Mouse (Mus musculus) heart, embryonic 14.5 days (tissue): Measurements from ENCODE around the gene Cpne6. TPM values are rescaled to one million over a fixed set of nuclear protein-coding genes. Genes with fewer than 3 reads are reported as not detected.

Experiments
- ATAC-seq: fragments of 200-750 bp; cut with Nextera tagmentation; 2 replicates; pipeline ENCODE4 v1.8.0; 2017; ENCODE audit warnings: low read depth, moderate TSS enrichment; ENCODE audit not compliant: insufficient number of reproducible peaks, insufficient read depth, low FRiP score
- H3K27ac ChIP-seq, 2 experiments: fragments of 200-500 bp in 1 of 2; fragments of 300-500 bp in 1 of 2; sonication (generic) in 1 of 2; replicated peaks in 1 of 2; 2 replicates each; pipeline ENCODE4 v1.5.1; 2012 to 2014; ENCODE audit warnings: low read depth in 2 of 2, low read length in 2 of 2, control low read depth in 1 of 2, mild to moderate bottlenecking in 1 of 2, mixed read lengths in 1 of 2; ENCODE audit not compliant: control insufficient read depth in 1 of 2, insufficient read depth in 1 of 2
- H3K27me3 ChIP-seq: fragments of 300-500 bp; sonication (generic); 2 replicates; pipeline ENCODE4 v1.6.1; 2014; ENCODE audit warnings: mild to moderate bottlenecking, low read length, control low read depth; ENCODE audit not compliant: control insufficient read depth, insufficient read depth
- H3K36me3 ChIP-seq: fragments of 300-500 bp; sonication (generic); 2 replicates; pipeline ENCODE4 v1.6.1; 2014; ENCODE audit warnings: mild to moderate bottlenecking, control low read depth, low read length, mixed read lengths; ENCODE audit not compliant: control insufficient read depth, insufficient read depth
- H3K4me1 ChIP-seq, 2 experiments: fragments of 200-500 bp in 1 of 2; fragments of 300-500 bp in 1 of 2; sonication (generic) in 1 of 2; 2 replicates each; pipeline ENCODE4 v1.6.1; 2012 to 2014; ENCODE audit warnings: low read length in 2 of 2, control low read depth in 1 of 2, mixed read lengths in 1 of 2; ENCODE audit not compliant: control insufficient read depth in 2 of 2, insufficient read depth in 2 of 2
- H3K4me2 ChIP-seq: fragments of 300-500 bp; sonication (generic); 2 replicates; pipeline ENCODE4 v1.6.1; 2014; ENCODE audit warnings: mild to moderate bottlenecking, low read length
- H3K4me3 ChIP-seq, 2 experiments: fragments of 200-500 bp in 1 of 2; fragments of 300-500 bp in 1 of 2; sonication (generic) in 1 of 2; 2 replicates each; pipeline ENCODE4 v1.5.1; 2012 to 2014; ENCODE audit warnings: low read length in 2 of 2, mild to moderate bottlenecking in 2 of 2, control low read depth in 1 of 2, low read depth in 1 of 2, moderate library complexity in 1 of 2; ENCODE audit not compliant: control insufficient read depth in 1 of 2, insufficient read depth in 1 of 2
- H3K9ac ChIP-seq: fragments of 300-500 bp; sonication (generic); 2 replicates; pipeline ENCODE4 v1.6.1; 2014; ENCODE audit warnings: mild to moderate bottlenecking, low read length
- H3K9me3 ChIP-seq: fragments of 300-500 bp; sonication (generic); 2 replicates; pipeline ENCODE4 v1.6.1; 2016; ENCODE audit warnings: low read length, control low read depth; ENCODE audit not compliant: control insufficient read depth
- WGBS: fragments of 180-500 bp; shearing (Covaris S2); extraction: QIAGEN DNeasy Blood & Tissue Kit; methylation state at CpG from one replicate; pipeline ENCODE4 v1.1.7; 2014; 5-methylcytosine and 5-hydroxymethylcytosine counted together
- polyA plus RNA-seq: library from polyadenylated mRNA; unstranded; fragments of >200 nt; fragmentation: Nextera tagmentation; extraction: Ambion mirVana; gene quantifications from 2 replicates; pipeline ENCODE4 v1.2.1, GENCODE M21; 2014

Cpne6 gene
- polyA plus RNA-seq, 1 experiment from 2014 or later = 0.36 TPM

DNA sequence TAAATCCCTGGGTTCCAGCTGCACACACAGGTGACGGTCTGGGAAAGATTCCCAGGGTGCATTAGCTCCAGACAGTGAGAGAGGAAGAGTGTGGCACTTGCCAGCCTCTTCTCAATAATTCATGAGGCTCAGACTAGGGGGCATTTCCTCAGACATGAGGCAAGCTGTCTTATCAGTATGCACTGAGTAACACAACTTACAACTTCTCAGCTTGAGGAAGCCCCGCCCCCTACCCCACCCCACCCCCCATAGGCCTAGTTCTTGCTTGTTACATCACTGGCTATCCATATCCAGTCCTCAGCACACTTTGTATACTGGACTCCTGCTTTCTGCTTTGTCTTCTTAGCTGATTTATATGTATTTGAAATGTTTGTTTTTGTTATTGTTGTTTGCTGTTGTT is 34.6 kb upstream of the Cpne6 start:
- no peak for ATAC-seq
- 53% methylated on average over 2 of the region's 2 CpGs for WGBS
- no peaks in the 10 kb centered on the region for H3K4me1 ChIP-seq
- no peak overlapping the region for H3K4me3 ChIP-seq
- no peaks in the 10 kb centered on the region for H3K27me3 ChIP-seq
- H3K27ac ChIP-seq = no peak overlapping the region
- H3K9me3 ChIP-seq = no peaks in the 10 kb centered on the region
- H3K36me3 ChIP-seq = peaks cover under 1% of the 10 kb centered on the region
- H3K4me2 ChIP-seq = no peak overlapping the region
- H3K9ac ChIP-seq = no peak overlapping the region

DNA sequence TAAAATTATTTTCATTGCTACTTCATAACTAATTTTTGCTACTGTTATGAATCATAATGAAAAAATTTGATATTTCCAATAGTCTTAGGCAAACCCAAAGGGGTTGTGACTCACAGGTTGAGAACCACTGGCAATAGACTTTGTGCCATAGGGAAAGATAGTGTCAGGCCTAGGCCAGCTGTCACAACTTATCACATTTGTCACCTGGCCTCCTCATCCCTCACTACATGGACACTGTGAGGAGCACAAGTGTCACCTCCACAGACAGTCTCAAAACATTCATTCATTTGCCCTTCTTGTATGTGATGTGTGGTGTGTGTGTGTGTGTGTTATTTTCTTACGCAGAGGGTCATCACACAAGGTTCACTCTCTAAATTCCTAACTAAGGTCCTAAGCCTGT is 32.8 kb upstream of the Cpne6 start:
- Histone ChIP-seq H3K27me3 (no peaks in the 10 kb centered on the region), H3K4me3 (no peak overlapping the region), H3K36me3 (peaks cover 16% of the 10 kb centered on the region), H3K27ac (no peak overlapping the region), H3K4me1 (no peaks in the 10 kb centered on the region), H3K9ac (no peak overlapping the region), H3K4me2 (no peak overlapping the region), H3K9me3 (no peaks in the 10 kb centered on the region)
- ATAC-seq = no peak
- 94% methylated on average over 1 of the region's 1 CpGs for WGBS

DNA sequence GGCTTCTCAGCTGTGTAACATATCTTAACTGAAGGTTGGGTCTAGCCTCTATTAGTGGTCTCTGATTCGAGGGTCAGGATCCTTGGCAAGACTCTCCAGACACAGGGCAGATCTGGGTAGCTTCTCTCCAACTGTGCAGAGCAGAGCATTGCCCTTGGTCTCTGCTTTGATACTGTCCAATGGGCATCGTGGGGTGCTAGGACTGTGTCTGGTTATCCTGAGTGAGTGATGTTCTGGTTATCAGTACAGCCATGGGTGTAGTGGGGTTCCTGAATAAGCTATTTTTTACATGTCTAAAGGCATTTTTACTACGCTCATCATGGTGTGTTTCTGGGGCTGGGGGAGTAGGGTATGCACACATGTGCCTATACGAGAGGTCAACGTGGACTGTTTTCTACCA is 32.4 kb upstream of the Cpne6 start:
- Histone ChIP-seq H3K27ac (no peak overlapping the region), H3K4me1 (no peaks in the 10 kb centered on the region), H3K4me3 (no peak overlapping the region), H3K27me3 (no peaks in the 10 kb centered on the region), H3K9ac (no peak overlapping the region), H3K9me3 (no peaks in the 10 kb centered on the region), H3K36me3 (peaks cover 16% of the 10 kb centered on the region), H3K4me2 (no peak overlapping the region)
- ATAC-seq = no peak
- WGBS = 61% methylated on average over 5 of the region's 5 CpGs

GRCm38 (mm10) chr14:55478651-55479599 is 31.3 kb upstream of the Cpne6 start, which contains the start of gene Dhrs4:
Gene Dhrs4 (plus strand): TSS chr14:55478758.
- Histone ChIP-seq H3K9ac (peak within 1 kb of the TSS; percentile 85), H3K4me2 (peak within 1 kb of the TSS; percentile 83), H3K9me3 (no peaks in the 10 kb centered on the region), H3K4me3 (peak within 1 kb of the TSS; percentile 57 to 64), H3K27ac (peak within 1 kb of the TSS; percentile 37 to 82), H3K36me3 (peaks cover 19% of the 10 kb centered on the region), H3K4me1 (no peaks in the 10 kb centered on the region), H3K27me3 (no peaks in the 10 kb centered on the region)
- under 1% methylated on average over 38 of the region's 38 CpGs for WGBS
- peak; percentile 96 for ATAC-seq

GRCm38 (mm10) chr14:55479629-55480028 is 30.6 kb upstream of the Cpne6 start:
- Histone ChIP-seq H3K4me3 (no peak overlapping the region), H3K27ac (no peak overlapping the region), H3K4me2 (peak overlapping the region; percentile 83; the same call in 1 of the 2 replicates), H3K27me3 (no peaks in the 10 kb centered on the region), H3K4me1 (no peaks in the 10 kb centered on the region), H3K36me3 (peaks cover 24% of the 10 kb centered on the region), H3K9me3 (no peaks in the 10 kb centered on the region), H3K9ac (0 out of 2 replicates have a peak overlapping the region, but pooled peaks have one; percentile 85)
- WGBS = 85% methylated on average over 10 of the region's 10 CpGs
- ATAC-seq = no peak

GRCm38 (mm10) chr14:55484430-55485085 is 25.7 kb upstream of the Cpne6 start:
- Histone ChIP-seq H3K4me1 (no peaks in the 10 kb centered on the region), H3K36me3 (peaks cover 47% of the 10 kb centered on the region), H3K27ac (no peak overlapping the region), H3K4me2 (no peak overlapping the region), H3K27me3 (no peaks in the 10 kb centered on the region), H3K4me3 (no peak overlapping the region), H3K9me3 (no peaks in the 10 kb centered on the region), H3K9ac (no peak overlapping the region)
- ATAC-seq = no peak
- WGBS = 68% methylated on average over 5 of the region's 5 CpGs

- no peak overlapping the region for H3K27ac ChIP-seq
- H3K9me3 ChIP-seq = no peaks in the 10 kb centered on the region
- H3K36me3 ChIP-seq = peaks cover 35% of the 10 kb centered on the region
- 79% methylated on average over 8 of the region's 8 CpGs for WGBS
- H3K4me2 ChIP-seq = no peak overlapping the region
- H3K4me1 ChIP-seq = peaks cover 2 to 6% of the 10 kb centered on the region in 2 experiments; a peak in 1 of 4 replicates
- no peak overlapping the region for H3K4me3 ChIP-seq
- no peak overlapping the region for H3K9ac ChIP-seq
- no peaks in the 10 kb centered on the region for H3K27me3 ChIP-seq
- no peak for ATAC-seq
These were observed 23.4 kb upstream of the Cpne6 start for GRCm38 (mm10) chr14:55486836-55487235.
